Mouse (Mus musculus): ENCODE measurements around the gene Col17a1.

The Col17a1 gene

DNA sequence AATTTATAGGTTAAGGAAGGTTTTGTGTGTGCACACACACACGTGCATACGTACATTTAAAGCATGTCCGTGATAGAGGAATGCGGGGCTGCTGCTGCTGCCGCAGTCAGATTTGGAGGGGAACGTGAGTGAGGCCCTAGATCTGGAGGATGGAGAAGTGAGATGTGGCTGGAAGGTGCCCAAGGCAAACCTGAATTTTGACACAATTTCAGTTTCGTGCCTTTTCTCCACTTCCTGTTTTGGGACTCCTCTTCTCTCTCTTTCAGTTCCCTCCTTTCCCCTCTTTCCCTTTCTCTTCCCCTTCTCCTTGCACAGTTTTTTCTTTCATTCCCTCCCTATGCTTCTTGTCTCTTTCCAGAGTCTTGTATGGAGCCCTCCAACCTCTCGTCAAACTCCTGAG lies 70.4 kb downstream of the Col17a1 start:
- in situ Hi-C loops (cut with MboI; ENCODE audit: unreplicated experiment in 2 of 2): no loop called here

DNA sequence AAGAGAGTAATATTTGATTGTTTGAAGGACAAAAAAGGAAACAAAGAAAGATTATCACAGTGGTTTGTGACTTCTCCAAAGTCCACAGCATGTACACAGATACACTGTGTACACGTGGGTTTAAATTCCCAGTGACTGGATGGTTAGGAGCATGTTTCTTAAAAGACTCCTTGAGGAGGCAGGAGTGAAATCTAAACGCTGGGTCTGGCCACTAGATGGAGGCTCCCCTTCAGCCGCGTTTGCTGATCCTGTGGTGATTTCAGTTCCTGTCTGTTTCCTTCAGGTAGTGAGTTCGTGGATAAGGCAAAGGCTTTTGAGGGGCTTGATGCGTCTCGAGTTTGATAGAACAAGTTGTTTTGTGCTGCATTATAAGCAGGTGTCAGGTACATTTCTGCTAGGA lies 78.5 kb downstream of the Col17a1 start:
- in situ Hi-C loops (cut with MboI; ENCODE audit: unreplicated experiment in 2 of 2): no loop called here

DNA sequence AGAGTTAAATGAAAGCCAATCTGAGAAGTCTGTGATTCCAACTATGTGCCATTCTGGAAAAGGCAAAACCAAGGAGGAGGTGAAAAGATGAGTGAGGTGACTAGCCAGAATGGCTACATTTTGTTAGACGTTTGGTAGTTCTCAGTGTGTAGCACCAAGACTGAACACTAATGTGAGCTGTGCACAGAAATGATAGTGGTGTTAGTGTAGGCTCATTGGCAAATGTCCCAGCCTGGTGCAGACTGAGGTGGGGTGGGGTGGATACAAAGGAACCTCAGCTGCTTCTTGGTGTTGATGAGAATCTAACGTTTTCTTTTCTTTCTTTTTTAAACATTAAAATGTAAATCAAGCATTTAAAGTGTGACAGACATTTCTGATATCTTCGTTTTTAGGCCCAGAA lies 83.4 kb downstream of the Col17a1 start:
- in situ Hi-C loops (cut with MboI; ENCODE audit: unreplicated experiment in 2 of 2): no loop called here
